Mouse (Mus musculus): ENCODE measurements around the gene Gpr179. TPM values are rescaled to one million over a fixed set of nuclear protein-coding genes. Genes with fewer than 3 reads are reported as not detected.

The Gpr179 gene
- total and polyA plus RNA-seq, 2 experiments, result not detected

DNA sequence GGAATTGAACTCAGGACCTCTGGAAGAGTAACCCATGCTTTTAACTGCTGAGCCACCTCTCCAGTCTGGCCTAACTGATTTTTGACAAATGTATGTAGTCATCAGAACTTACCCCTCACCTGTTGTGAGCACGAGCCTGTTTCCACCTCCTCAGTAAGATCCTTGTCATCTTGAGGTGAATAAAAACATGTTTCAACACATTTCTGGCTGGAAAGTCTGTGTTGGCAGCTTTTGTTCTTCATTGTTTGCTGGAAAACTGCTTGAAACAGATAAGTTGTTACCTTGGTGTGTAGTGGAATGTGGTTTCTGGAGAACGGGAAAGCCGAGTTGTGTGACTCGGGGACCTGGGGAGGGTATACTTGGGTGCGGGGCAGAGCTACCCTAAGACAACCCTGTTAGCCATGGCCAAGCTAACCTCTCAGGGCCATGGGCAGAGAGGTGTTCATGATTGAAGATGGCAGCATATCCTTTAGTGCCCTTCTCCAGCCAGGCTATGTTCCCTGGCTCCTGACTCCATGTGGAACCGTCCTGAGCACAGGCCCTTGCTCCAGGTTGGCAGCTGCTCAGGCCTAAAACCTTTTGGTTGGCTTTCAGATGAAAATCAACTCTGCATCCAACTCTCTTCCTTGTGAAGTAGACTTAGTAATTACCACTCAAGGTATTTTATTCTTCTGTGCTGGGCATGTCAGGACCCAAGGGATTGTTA, 20.4 kb upstream of the Gpr179 start:
- no peak for TF ChIP-seq CTCF (IDR thresholded peaks at IDR 0.05; ENCODE audit: low read depth, low read length)
- no peak for TF ChIP-seq POLR2A (IDR thresholded peaks at IDR 0.05; ENCODE audit: extremely low read depth, insufficient read depth, low read length)
- Histone ChIP-seq H3K36me3 (ENCODE audit: control insufficient read depth, insufficient read depth, low read length) (peaks cover 8% of the 10 kb centered on the region; the same call in 1 of the 2 replicates), H3K27ac (replicated peaks; ENCODE audit: insufficient read depth, low read depth, low read length) (no peak overlapping the region), H3K9ac (ENCODE audit: low read depth, low read length) (no peak overlapping the region), H3K79me2 (ENCODE audit: control insufficient read depth, insufficient read depth, low read length) (peaks cover 18% of the 10 kb centered on the region; the same call in 1 of the 2 replicates), H3K4me1 (ENCODE audit: control insufficient read depth, insufficient read depth, low read length) (peaks cover 9% of the 10 kb centered on the region), H3K4me3 (ENCODE audit: insufficient read depth, low read depth, low read length) (no peak overlapping the region), H3K27me3 (ENCODE audit: control insufficient read depth, insufficient read depth, low read length) (no peaks in the 10 kb centered on the region)
- DNase-seq (ENCODE audit: extremely low read depth, low read depth, low spot score), result peak; percentile 62
- WGBS, result 60% methylated on average over 6 of the region's 6 CpGs

DNA sequence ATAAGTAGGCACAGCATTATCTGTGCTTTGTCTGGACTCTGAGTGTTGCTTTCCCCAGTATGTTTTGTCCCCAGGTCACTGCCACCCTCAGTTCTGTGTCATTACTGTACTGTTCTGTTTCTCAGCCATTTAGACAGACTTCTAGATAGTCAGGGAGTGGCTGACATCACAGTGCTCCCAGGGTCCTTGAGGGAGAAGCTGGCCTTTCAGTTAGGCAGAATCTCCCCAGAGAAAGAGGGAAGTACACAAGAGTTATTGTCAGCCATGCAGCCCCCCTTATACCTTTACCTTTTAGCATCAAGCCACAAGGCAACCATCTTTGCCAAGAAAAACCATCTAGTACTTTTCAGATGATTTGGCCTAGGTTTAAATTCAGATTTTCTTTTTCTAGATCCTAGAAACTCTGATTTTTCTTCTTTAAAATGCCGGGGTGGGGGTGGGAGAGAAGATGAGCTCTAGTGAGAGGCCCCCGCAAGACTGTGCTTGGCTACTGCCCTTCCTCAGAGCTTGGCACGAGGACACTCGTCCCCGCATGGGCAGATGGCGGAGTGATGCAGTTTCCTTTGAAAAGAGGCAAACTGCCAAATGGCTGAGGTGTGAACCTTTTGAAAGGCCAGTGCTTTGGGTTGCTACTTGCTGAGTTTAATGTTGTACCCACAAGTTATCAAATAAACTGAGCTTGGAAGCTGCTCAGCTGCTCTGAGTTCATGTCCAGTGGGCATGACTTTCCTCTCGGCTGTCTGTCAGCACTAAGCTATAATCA, 18.6 kb upstream of the Gpr179 start:
- H3K4me1 ChIP-seq (ENCODE audit: control insufficient read depth, insufficient read depth, low read length), result peaks cover 9% of the 10 kb centered on the region
- no peaks in the 10 kb centered on the region for H3K27me3 ChIP-seq (ENCODE audit: control insufficient read depth, insufficient read depth, low read length)
- peaks cover 5% of the 10 kb centered on the region; the same call in 1 of the 2 replicates for H3K36me3 ChIP-seq (ENCODE audit: control insufficient read depth, insufficient read depth, low read length)
- H3K9ac ChIP-seq (ENCODE audit: low read depth, low read length), result no peak overlapping the region
- no peak overlapping the region for H3K4me3 ChIP-seq (ENCODE audit: insufficient read depth, low read depth, low read length)
- peak; percentile 69 for DNase-seq (ENCODE audit: extremely low read depth, low read depth, low spot score)
- TF ChIP-seq POLR2A (IDR thresholded peaks at IDR 0.05; ENCODE audit: extremely low read depth, insufficient read depth, low read length) (no peak), CTCF (IDR thresholded peaks at IDR 0.05; ENCODE audit: low read depth, low read length) (no peak)
- WGBS, result 41% methylated on average over 7 of the region's 7 CpGs
- no peak overlapping the region for H3K27ac ChIP-seq (replicated peaks; ENCODE audit: insufficient read depth, low read depth, low read length)
- H3K79me2 ChIP-seq (ENCODE audit: control insufficient read depth, insufficient read depth, low read length), result peaks cover 33% of the 10 kb centered on the region

DNA sequence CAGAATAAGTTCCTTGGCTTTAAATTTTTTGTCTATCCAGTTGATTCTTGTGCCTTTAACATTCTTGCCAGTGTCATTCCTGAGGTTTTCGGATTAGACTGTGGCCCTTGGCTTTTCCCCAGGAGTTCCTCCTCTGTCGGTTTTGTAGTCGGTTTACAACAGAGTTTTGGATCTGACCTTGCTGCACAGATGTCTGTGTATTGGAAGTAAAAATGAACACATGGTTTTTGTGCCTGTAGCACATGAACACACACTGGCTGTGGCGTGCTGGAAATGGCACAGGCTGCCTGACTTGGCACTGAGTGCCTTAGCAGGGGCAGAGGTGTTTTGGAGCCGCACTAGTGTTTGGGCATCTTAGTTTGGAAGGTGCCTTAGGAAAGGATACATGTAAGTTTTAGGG, 16.6 kb upstream of the Gpr179 start:
- H3K4me3 ChIP-seq (ENCODE audit: insufficient read depth, low read depth, low read length), result no peak overlapping the region
- H3K27me3 ChIP-seq (ENCODE audit: control insufficient read depth, insufficient read depth, low read length), result no peaks in the 10 kb centered on the region
- 0 out of 2 replicates have a peak overlapping the region, but pooled peaks have one; percentile 12 for H3K27ac ChIP-seq (replicated peaks; ENCODE audit: insufficient read depth, low read depth, low read length)
- TF ChIP-seq CTCF (IDR thresholded peaks at IDR 0.05; ENCODE audit: low read depth, low read length), result no peak
- no peak for TF ChIP-seq POLR2A (IDR thresholded peaks at IDR 0.05; ENCODE audit: extremely low read depth, insufficient read depth, low read length)
- H3K36me3 ChIP-seq (ENCODE audit: control insufficient read depth, insufficient read depth, low read length), result no peaks in the 10 kb centered on the region
- peaks cover 46% of the 10 kb centered on the region for H3K79me2 ChIP-seq (ENCODE audit: control insufficient read depth, insufficient read depth, low read length)
- H3K4me1 ChIP-seq (ENCODE audit: control insufficient read depth, insufficient read depth, low read length), result peaks cover 20% of the 10 kb centered on the region
- DNase-seq (ENCODE audit: extremely low read depth, low read depth, low spot score), result peak; percentile 72
- WGBS, result 24% methylated on average over 5 of the region's 5 CpGs
- no peak overlapping the region for H3K9ac ChIP-seq (ENCODE audit: low read depth, low read length)

DNA sequence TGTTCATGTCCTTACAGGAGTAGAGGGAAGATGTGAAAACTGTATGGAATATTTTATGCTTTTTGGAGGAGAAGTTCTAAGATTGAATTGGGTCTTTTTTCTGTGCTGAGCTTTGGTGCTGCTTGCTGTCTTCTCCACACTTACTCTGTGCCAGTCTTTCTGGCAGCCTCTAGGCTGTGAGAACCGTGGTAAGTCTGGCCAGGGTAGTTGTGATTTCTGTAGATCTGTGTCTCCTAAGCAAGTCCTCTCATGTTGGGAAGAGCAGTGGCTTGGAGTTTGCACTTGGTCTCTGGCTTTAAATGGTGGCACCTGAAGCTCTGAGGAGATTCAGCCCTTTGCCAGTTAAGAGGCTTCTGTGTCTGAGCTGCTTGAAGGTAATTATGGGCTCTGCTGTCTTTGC, 13.7 kb upstream of the Gpr179 start:
- no peaks in the 10 kb centered on the region for H3K36me3 ChIP-seq (ENCODE audit: control insufficient read depth, insufficient read depth, low read length)
- WGBS, result 24% methylated on average over 1 of the region's 1 CpGs
- no peaks in the 10 kb centered on the region for H3K27me3 ChIP-seq (ENCODE audit: control insufficient read depth, insufficient read depth, low read length)
- no peak overlapping the region for H3K4me3 ChIP-seq (ENCODE audit: insufficient read depth, low read depth, low read length)
- H3K27ac ChIP-seq (replicated peaks; ENCODE audit: insufficient read depth, low read depth, low read length), result no peak overlapping the region
- peaks cover 20% of the 10 kb centered on the region for H3K4me1 ChIP-seq (ENCODE audit: control insufficient read depth, insufficient read depth, low read length)
- peaks cover 43% of the 10 kb centered on the region for H3K79me2 ChIP-seq (ENCODE audit: control insufficient read depth, insufficient read depth, low read length)
- DNase-seq (ENCODE audit: extremely low read depth, low read depth, low spot score), result no peak
- TF ChIP-seq CTCF (IDR thresholded peaks at IDR 0.05; ENCODE audit: low read depth, low read length) (no peak), POLR2A (IDR thresholded peaks at IDR 0.05; ENCODE audit: extremely low read depth, insufficient read depth, low read length) (no peak)
- H3K9ac ChIP-seq (ENCODE audit: low read depth, low read length), result no peak overlapping the region

DNA sequence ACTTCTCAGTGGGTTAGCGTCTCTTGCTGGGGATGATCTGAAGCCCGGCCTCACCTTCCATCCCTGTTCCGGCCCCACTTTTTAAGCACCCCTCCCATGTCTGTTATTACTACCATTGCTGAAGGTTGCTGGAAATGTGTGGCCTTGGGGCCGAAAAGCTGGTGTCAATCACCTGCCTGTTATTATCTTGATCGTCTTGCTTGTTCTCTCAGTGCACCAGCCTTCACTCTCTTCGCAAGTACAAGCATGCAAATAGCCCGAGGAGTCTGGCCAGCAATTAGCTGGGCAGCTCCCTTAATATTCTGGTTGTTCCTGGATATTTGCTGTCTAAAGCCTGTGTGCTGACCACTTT, 11.7 kb upstream of the Gpr179 start:
- no peak for DNase-seq (ENCODE audit: extremely low read depth, low read depth, low spot score)

More for the DNA sequence above, 11.7 kb upstream of the Gpr179 start:
- Histone ChIP-seq H3K4me1 (ENCODE audit: control insufficient read depth, insufficient read depth, low read length) (peaks cover 19% of the 10 kb centered on the region), H3K79me2 (ENCODE audit: control insufficient read depth, insufficient read depth, low read length) (peaks cover 43% of the 10 kb centered on the region), H3K9ac (ENCODE audit: low read depth, low read length) (peak overlapping the region; percentile 93), H3K27ac (replicated peaks; ENCODE audit: insufficient read depth, low read depth, low read length) (peak overlapping the region; percentile 77), H3K36me3 (ENCODE audit: control insufficient read depth, insufficient read depth, low read length) (no peaks in the 10 kb centered on the region), H3K27me3 (ENCODE audit: control insufficient read depth, insufficient read depth, low read length) (no peaks in the 10 kb centered on the region), H3K4me3 (ENCODE audit: insufficient read depth, low read depth, low read length) (peak overlapping the region; percentile 96)
- 0% methylated on average over 7 of the region's 7 CpGs for WGBS
- no peak for TF ChIP-seq POLR2A (IDR thresholded peaks at IDR 0.05; ENCODE audit: extremely low read depth, insufficient read depth, low read length)
- TF ChIP-seq CTCF (IDR thresholded peaks at IDR 0.05; ENCODE audit: low read depth, low read length), result no peak
